Mouse (Mus musculus) liver, embryonic 16.5 days (tissue): ENCODE results near the gene Tgm2. TPM values are rescaled to one million over a fixed set of nuclear protein-coding genes. Genes with fewer than 3 reads are reported as not detected.

Experiments used
- ATAC-seq: fragments of 200-750 bp; cut with Nextera tagmentation; 2 replicates; pipeline ENCODE4 v1.8.0; 2017; ENCODE audit warnings: low read depth, mild to moderate bottlenecking, moderate number of reproducible peaks, moderate library complexity
- H3K27ac ChIP-seq: fragments of 300-500 bp; sonication (generic); 2 replicates; pipeline ENCODE4 v1.5.1; 2014; ENCODE audit warnings: mild to moderate bottlenecking, low read length
- H3K27me3 ChIP-seq: fragments of 300-500 bp; sonication (generic); 2 replicates; pipeline ENCODE4 v1.6.1; 2014; ENCODE audit warnings: low read depth, low read length, mixed read lengths; ENCODE audit not compliant: control insufficient read depth, insufficient read depth
- H3K36me3 ChIP-seq: fragments of 300-500 bp; sonication (generic); 2 replicates; pipeline ENCODE4 v1.6.1; 2014; ENCODE audit warnings: mild to moderate bottlenecking; ENCODE audit not compliant: control insufficient read depth, insufficient read depth
- H3K4me1 ChIP-seq: fragments of 300-500 bp; sonication (generic); 2 replicates; pipeline ENCODE4 v1.6.1; 2014; ENCODE audit warnings: low read depth, low read length, mixed read lengths; ENCODE audit not compliant: control insufficient read depth
- H3K4me2 ChIP-seq: fragments of 300-500 bp; sonication (generic); 2 replicates; pipeline ENCODE4 v1.6.1; 2014; ENCODE audit warnings: low read depth, low read length, mixed read lengths
- H3K4me3 ChIP-seq: fragments of 300-500 bp; sonication (generic); 2 replicates; pipeline ENCODE4 v1.5.1; 2014; ENCODE audit warnings: low read depth, mild to moderate bottlenecking, low read length
- H3K9ac ChIP-seq: fragments of 300-500 bp; sonication (generic); 2 replicates; pipeline ENCODE4 v1.6.1; 2014; ENCODE audit warnings: low read depth, low read length
- H3K9me3 ChIP-seq: fragments of 300-500 bp; sonication (generic); replicated peaks from 2 replicates; pipeline ENCODE4 v1.6.1; 2016; ENCODE audit warnings: low read length; ENCODE audit not compliant: control insufficient read depth
- WGBS: fragments of 180-500 bp; shearing (Covaris S2); extraction: QIAGEN DNeasy Blood & Tissue Kit; methylation state at CpG from one replicate; pipeline ENCODE4 v1.1.7; 2014; ENCODE audit not compliant: insufficient replicate concordance; 5-methylcytosine and 5-hydroxymethylcytosine counted together
- polyA plus RNA-seq: library from polyadenylated mRNA; unstranded; fragments of >200 nt; fragmentation: Nextera tagmentation; extraction: Ambion mirVana; gene quantifications from 2 replicates; pipeline ENCODE4 v1.2.1, GENCODE M21; 2015

Tgm2 gene
- polyA plus RNA-seq, 1 experiment from 2014 or later, result 74.3 TPM

GRCm38 (mm10) chr2:158141271-158141670, 5.0 kb downstream of the Tgm2 start:
- peaks cover 55% of the 10 kb centered on the region for H3K36me3 ChIP-seq
- peak overlapping the region; percentile 61 for H3K4me2 ChIP-seq

GRCm38 (mm10) chr2:158140664-158141063, 5.6 kb downstream of the Tgm2 start:
- peak overlapping the region; percentile 97 for H3K27ac ChIP-seq
- WGBS, result 77% methylated on average over 5 of the region's 5 CpGs
- H3K9me3 ChIP-seq, result no peaks in the 10 kb centered on the region
- no peak for ATAC-seq
- no peaks in the 10 kb centered on the region for H3K27me3 ChIP-seq
- peaks cover 67% of the 10 kb centered on the region for H3K4me1 ChIP-seq
- peak overlapping the region; percentile 68; the same call in 1 of the 2 replicates for H3K9ac ChIP-seq
- peak overlapping the region; percentile 85; the same call in 1 of the 2 replicates for H3K4me3 ChIP-seq
- peak overlapping the region; percentile 61 for H3K4me2 ChIP-seq
- H3K36me3 ChIP-seq, result peaks cover 60% of the 10 kb centered on the region

More at GRCm38 (mm10) chr2:158141271-158141670, 5.0 kb downstream of the Tgm2 start:
- Histone ChIP-seq H3K27ac (peak overlapping the region; percentile 97), H3K4me3 (peak overlapping the region; percentile 85), H3K9ac (peak overlapping the region; percentile 68), H3K4me1 (peaks cover 62% of the 10 kb centered on the region), H3K9me3 (no peaks in the 10 kb centered on the region), H3K27me3 (no peaks in the 10 kb centered on the region)
- 54% methylated on average over 7 of the region's 7 CpGs for WGBS
- ATAC-seq, result no peak

GRCm38 (mm10) chr2:158139628-158140027, 6.6 kb downstream of the Tgm2 start:
- peaks cover 58% of the 10 kb centered on the region for H3K4me1 ChIP-seq
- H3K9me3 ChIP-seq, result no peaks in the 10 kb centered on the region
- H3K27me3 ChIP-seq, result no peaks in the 10 kb centered on the region
- H3K4me2 ChIP-seq, result no peak overlapping the region
- H3K27ac ChIP-seq, result peak overlapping the region; percentile 50
- H3K9ac ChIP-seq, result peak overlapping the region; percentile 4; the same call in 1 of the 2 replicates
- H3K4me3 ChIP-seq, result no peak overlapping the region
- no peak for ATAC-seq
- 52% methylated on average over 7 of the region's 7 CpGs for WGBS
- peaks cover 71% of the 10 kb centered on the region for H3K36me3 ChIP-seq

- H3K27ac ChIP-seq, result no peak overlapping the region
- H3K4me1 ChIP-seq, result peaks cover 50% of the 10 kb centered on the region
- H3K4me2 ChIP-seq, result no peak overlapping the region
- peaks cover 79% of the 10 kb centered on the region for H3K36me3 ChIP-seq
- H3K9me3 ChIP-seq, result no peaks in the 10 kb centered on the region
- WGBS, result 94% methylated on average over 9 of the region's 9 CpGs
- no peak overlapping the region for H3K9ac ChIP-seq
- no peaks in the 10 kb centered on the region for H3K27me3 ChIP-seq
- no peak for ATAC-seq
- no peak overlapping the region for H3K4me3 ChIP-seq
Measured at GRCm38 (mm10) chr2:158138778-158139177, 7.5 kb downstream of the Tgm2 start.

GRCm38 (mm10) chr2:158137771-158138170, 8.5 kb downstream of the Tgm2 start:
- Histone ChIP-seq H3K4me2 (no peak overlapping the region), H3K27me3 (no peaks in the 10 kb centered on the region), H3K27ac (no peak overlapping the region), H3K4me1 (peaks cover 43% of the 10 kb centered on the region), H3K36me3 (peaks cover 89% of the 10 kb centered on the region), H3K9me3 (no peaks in the 10 kb centered on the region), H3K4me3 (no peak overlapping the region), H3K9ac (no peak overlapping the region)
- ATAC-seq, result no peak
- WGBS, result 86% methylated on average over 12 of the region's 12 CpGs

GRCm38 (mm10) chr2:158136205-158136604, 10.0 kb downstream of the Tgm2 start:
- Histone ChIP-seq H3K4me1 (peaks cover 28% of the 10 kb centered on the region), H3K27ac (peak overlapping the region; percentile 38)
- 55% methylated on average over 7 of the region's 7 CpGs for WGBS

GRCm38 (mm10) chr2:158133050-158133449, 13.2 kb downstream of the Tgm2 start:
- peaks cover 95% of the 10 kb centered on the region for H3K36me3 ChIP-seq
- WGBS, result 31% methylated on average over 6 of the region's 6 CpGs

More at GRCm38 (mm10) chr2:158136205-158136604, 10.0 kb downstream of the Tgm2 start:
- Histone ChIP-seq H3K27me3 (no peaks in the 10 kb centered on the region), H3K9ac (no peak overlapping the region; the same call in 1 of the 2 replicates), H3K9me3 (no peaks in the 10 kb centered on the region), H3K4me3 (no peak overlapping the region), H3K36me3 (peaks cover 98% of the 10 kb centered on the region), H3K4me2 (no peak overlapping the region)
- ATAC-seq, result peak; percentile 22; the same call in 1 of the 2 replicates

GRCm38 (mm10) chr2:158132320-158132719, 13.9 kb downstream of the Tgm2 start:
- H3K9me3 ChIP-seq, result no peaks in the 10 kb centered on the region
- ATAC-seq, result no peak
- peaks cover 21% of the 10 kb centered on the region for H3K4me1 ChIP-seq
- 89% methylated on average over 10 of the region's 10 CpGs for WGBS
- no peak overlapping the region for H3K9ac ChIP-seq
- H3K4me2 ChIP-seq, result no peak overlapping the region
- H3K27me3 ChIP-seq, result no peaks in the 10 kb centered on the region
- H3K36me3 ChIP-seq, result peaks cover 94% of the 10 kb centered on the region
- no peak overlapping the region for H3K27ac ChIP-seq
- H3K4me3 ChIP-seq, result no peak overlapping the region

More at GRCm38 (mm10) chr2:158133050-158133449, 13.2 kb downstream of the Tgm2 start:
- no peak overlapping the region for H3K4me3 ChIP-seq
- no peak overlapping the region for H3K9ac ChIP-seq
- H3K27me3 ChIP-seq, result no peaks in the 10 kb centered on the region
- no peak overlapping the region for H3K4me2 ChIP-seq
- no peak for ATAC-seq
- no peak overlapping the region for H3K27ac ChIP-seq
- H3K4me1 ChIP-seq, result peaks cover 21% of the 10 kb centered on the region
- H3K9me3 ChIP-seq, result no peaks in the 10 kb centered on the region

- H3K4me1 ChIP-seq, result peaks cover 18% of the 10 kb centered on the region
- ATAC-seq, result no peak
- no peak overlapping the region for H3K9ac ChIP-seq
- H3K27me3 ChIP-seq, result no peaks in the 10 kb centered on the region
- no peak overlapping the region for H3K27ac ChIP-seq
- H3K4me2 ChIP-seq, result no peak overlapping the region
- H3K4me3 ChIP-seq, result no peak overlapping the region
- peaks cover 93% of the 10 kb centered on the region for H3K36me3 ChIP-seq
- 88% methylated on average over 13 of the region's 13 CpGs for WGBS
- H3K9me3 ChIP-seq, result no peaks in the 10 kb centered on the region
Measured at GRCm38 (mm10) chr2:158131197-158131835, 14.9 kb downstream of the Tgm2 start.
